Mouse (Mus musculus): ENCODE measurements around the gene Hist1h2bk. TPM values are rescaled to one million over a fixed set of nuclear protein-coding genes. Genes with fewer than 3 reads are reported as not detected.

Hist1h2bk gene
- polyA plus RNA-seq, 1 experiment from 2014 or later: 0.63 TPM

DNA sequence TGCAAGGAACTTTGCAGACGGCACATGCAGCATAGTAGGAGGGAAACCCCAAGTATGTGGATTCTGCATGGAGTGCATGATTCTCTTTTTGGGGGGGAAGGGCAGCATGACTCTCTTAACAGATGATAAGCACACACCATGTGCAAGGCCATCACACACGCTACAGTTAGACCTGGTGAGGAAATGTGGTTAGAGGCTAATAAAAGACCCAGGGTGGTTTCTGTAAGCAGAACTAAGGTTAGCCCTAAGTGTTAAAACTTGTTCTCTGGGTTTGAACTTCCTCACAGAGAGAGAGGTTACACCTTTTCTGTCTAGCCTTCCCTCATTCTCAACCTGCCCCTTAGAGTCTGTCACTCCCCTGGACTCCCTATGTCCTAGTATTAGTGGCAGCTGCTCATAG, 34.3 kb upstream of the Hist1h2bk start:
- H3K4me1 ChIP-seq: peaks cover 14% of the 10 kb centered on the region
- H3K27me3 ChIP-seq (replicated peaks): peaks cover 99% of the 10 kb centered on the region
- 53% methylated on average over 2 of the region's 2 CpGs for WGBS
- H3K36me3 ChIP-seq (replicated peaks): no peaks in the 10 kb centered on the region
- H3K9ac ChIP-seq: no peak overlapping the region
- no peak for ATAC-seq (replicated peaks)
- H3K4me2 ChIP-seq: no peak overlapping the region
- H3K4me3 ChIP-seq: no peak overlapping the region
- no peak overlapping the region for H3K27ac ChIP-seq
- no peaks in the 10 kb centered on the region for H3K9me3 ChIP-seq

DNA sequence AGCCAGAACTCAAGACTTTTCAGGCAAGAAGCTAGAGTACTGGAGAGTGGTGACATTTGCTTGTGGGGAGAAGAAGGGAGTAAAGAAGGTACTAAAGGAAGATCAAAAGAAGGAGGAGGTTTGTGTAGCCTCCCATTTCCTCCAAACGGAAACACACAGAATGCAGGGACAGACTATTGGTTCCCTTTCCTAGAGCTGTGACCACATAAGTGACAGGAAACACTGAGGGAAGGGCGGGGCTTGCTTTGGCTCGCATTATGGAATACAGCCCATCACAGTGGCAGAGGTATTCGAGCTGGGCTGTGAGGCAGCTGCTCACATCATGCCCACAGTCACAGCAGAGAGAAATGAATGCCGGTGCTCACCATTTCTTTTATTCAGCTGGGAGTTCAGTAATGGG, 33.8 kb upstream of the Hist1h2bk start:
- peaks cover 99% of the 10 kb centered on the region for H3K27me3 ChIP-seq (replicated peaks)
- no peaks in the 10 kb centered on the region for H3K36me3 ChIP-seq (replicated peaks)
- no peak overlapping the region for H3K9ac ChIP-seq
- no peak overlapping the region for H3K4me3 ChIP-seq
- H3K4me1 ChIP-seq: peaks cover 19% of the 10 kb centered on the region
- H3K9me3 ChIP-seq: no peaks in the 10 kb centered on the region
- H3K27ac ChIP-seq: no peak overlapping the region
- WGBS: 39% methylated on average over 5 of the region's 5 CpGs
- no peak for ATAC-seq (replicated peaks)
- H3K4me2 ChIP-seq: no peak overlapping the region

DNA sequence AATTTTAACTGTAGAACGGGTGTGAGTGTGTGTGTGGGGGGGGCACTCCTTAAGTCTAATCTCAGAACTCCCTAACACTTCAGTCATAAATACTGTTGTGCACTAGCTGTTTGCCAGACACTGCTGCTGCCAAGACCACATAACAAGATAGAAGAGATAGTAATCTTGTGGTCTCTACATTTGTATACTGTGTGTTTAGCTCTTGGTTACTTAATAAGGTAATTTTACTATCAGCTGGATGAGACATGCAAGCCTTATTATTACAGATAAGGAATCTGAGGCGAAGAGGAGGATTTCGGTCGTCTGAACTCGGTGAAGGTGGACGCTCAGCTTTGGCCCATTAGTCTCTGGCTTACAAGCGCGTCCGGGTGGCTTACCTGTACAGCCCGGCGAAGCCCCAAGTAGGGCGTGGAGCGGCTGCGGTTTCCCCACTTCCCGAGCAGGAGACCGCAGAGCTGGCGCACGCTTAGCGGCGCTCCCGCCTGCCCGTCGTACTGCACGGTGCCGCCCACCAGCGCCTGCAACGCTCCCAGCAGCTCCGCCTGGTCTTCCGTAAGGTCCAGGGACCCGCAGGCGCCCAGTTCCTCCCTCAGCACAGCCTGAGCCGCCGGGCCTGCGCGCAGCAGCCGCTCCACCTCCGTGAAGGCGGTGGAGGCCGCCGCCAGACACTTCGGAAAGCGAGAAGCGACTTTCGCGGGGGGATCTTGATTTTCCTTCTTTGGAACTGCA, 29.9 kb upstream of the Hist1h2bk start:
- peak overlapping the region; percentile 75 for H3K4me2 ChIP-seq
- no peaks in the 10 kb centered on the region for H3K36me3 ChIP-seq (replicated peaks)
- WGBS: under 1% methylated on average over 45 of the region's 45 CpGs
- peak; percentile 84 for ATAC-seq (replicated peaks)
- H3K4me1 ChIP-seq: peaks cover 19% of the 10 kb centered on the region
- H3K4me3 ChIP-seq: peak overlapping the region; percentile 39
- peak overlapping the region; percentile 35 for H3K9ac ChIP-seq
- no peak overlapping the region for H3K27ac ChIP-seq
- peaks cover 99% of the 10 kb centered on the region for H3K27me3 ChIP-seq (replicated peaks)
- H3K9me3 ChIP-seq: no peaks in the 10 kb centered on the region

DNA sequence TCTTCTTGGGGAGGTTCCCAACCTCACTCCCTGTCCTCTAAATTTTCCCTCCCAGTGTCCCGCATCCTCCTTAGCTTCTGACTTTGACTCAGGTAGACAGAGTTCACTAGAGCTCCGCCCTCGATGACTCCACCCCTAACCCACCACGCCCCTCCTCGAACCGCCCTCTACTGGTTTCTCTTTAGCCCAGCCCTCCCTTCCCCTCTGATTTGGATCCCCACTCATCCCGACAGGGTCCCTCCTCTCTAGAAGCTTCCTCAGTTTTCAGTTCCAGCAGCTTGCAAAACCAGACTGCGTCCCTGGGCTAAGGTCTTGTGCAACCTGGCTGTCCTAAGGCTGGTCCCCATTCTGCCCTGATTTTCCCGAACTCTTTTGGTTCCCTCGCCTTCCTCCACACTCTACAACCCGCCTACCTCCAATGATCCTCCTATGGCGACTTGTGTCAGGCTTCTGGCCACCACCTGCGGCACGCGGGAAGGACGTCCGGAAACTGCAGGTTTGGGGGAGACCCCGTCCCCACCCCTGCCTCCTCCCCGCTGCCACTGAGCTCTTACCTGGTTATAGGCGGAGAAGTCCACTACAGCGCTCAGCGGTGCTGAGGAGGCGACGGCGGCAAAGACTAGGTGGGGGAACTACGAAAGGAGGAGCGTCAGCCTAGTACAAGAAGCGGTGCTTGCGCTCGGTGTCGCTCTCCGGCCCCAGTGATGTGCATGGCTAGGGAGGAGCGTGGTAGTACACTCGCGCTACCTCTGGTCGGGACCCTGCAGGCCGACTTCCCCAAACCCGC, 29.1 kb upstream of the Hist1h2bk start:
- Histone ChIP-seq H3K9ac (peak overlapping the region; percentile 35), H3K27ac (no peak overlapping the region), H3K4me2 (peak overlapping the region; percentile 75), H3K36me3 (replicated peaks) (no peaks in the 10 kb centered on the region), H3K9me3 (no peaks in the 10 kb centered on the region), H3K27me3 (replicated peaks) (peaks cover 97% of the 10 kb centered on the region), H3K4me3 (peak overlapping the region; percentile 39), H3K4me1 (peaks cover 19% of the 10 kb centered on the region)
- ATAC-seq (replicated peaks): peak; percentile 55
- WGBS: 0% methylated on average over 38 of the region's 38 CpGs

GRCm38 (mm10) chr13:22007121-22007510, 28.6 kb upstream of the Hist1h2bk start:
- Histone ChIP-seq H3K4me3 (peak overlapping the region; percentile 39), H3K36me3 (replicated peaks) (no peaks in the 10 kb centered on the region), H3K4me2 (peak overlapping the region; percentile 75), H3K27me3 (replicated peaks) (peaks cover 94% of the 10 kb centered on the region), H3K27ac (no peak overlapping the region), H3K9me3 (no peaks in the 10 kb centered on the region), H3K4me1 (peaks cover 19% of the 10 kb centered on the region), H3K9ac (no peak overlapping the region)
- ATAC-seq (replicated peaks): no peak
- 3% methylated on average over 18 of the region's 18 CpGs for WGBS

GRCm38 (mm10) chr13:22007872-22008271, 27.8 kb upstream of the Hist1h2bk start:
- H3K36me3 ChIP-seq (replicated peaks): no peaks in the 10 kb centered on the region
- no peaks in the 10 kb centered on the region for H3K9me3 ChIP-seq
- ATAC-seq (replicated peaks): no peak
- H3K4me3 ChIP-seq: no peak overlapping the region
- H3K4me1 ChIP-seq: peaks cover 19% of the 10 kb centered on the region
- H3K9ac ChIP-seq: no peak overlapping the region
- H3K27me3 ChIP-seq (replicated peaks): peaks cover 94% of the 10 kb centered on the region
- no peak overlapping the region for H3K4me2 ChIP-seq
- no peak overlapping the region for H3K27ac ChIP-seq
- 43% methylated on average over 7 of the region's 7 CpGs for WGBS

- 77% methylated on average over 3 of the region's 3 CpGs for WGBS
- ATAC-seq (replicated peaks): no peak
- Histone ChIP-seq H3K4me2 (no peak overlapping the region), H3K4me1 (peaks cover 19% of the 10 kb centered on the region), H3K4me3 (no peak overlapping the region), H3K36me3 (replicated peaks) (no peaks in the 10 kb centered on the region), H3K9me3 (no peaks in the 10 kb centered on the region), H3K27me3 (replicated peaks) (peaks cover 91% of the 10 kb centered on the region), H3K27ac (no peak overlapping the region), H3K9ac (no peak overlapping the region)
These were observed 27.0 kb upstream of the Hist1h2bk start for GRCm38 (mm10) chr13:22008707-22009106.

GRCm38 (mm10) chr13:22009642-22010041, 26.0 kb upstream of the Hist1h2bk start, which contains the start of gene Prss16:
Prss16 (minus strand) TSS chr13:22009742.
- Histone ChIP-seq H3K27ac (no peak within 1 kb of the TSS), H3K4me1 (peaks cover 23% of the 10 kb centered on the region), H3K4me3 (no peak within 1 kb of the TSS), H3K27me3 (replicated peaks) (peaks cover 90% of the 10 kb centered on the region), H3K4me2 (no peak within 1 kb of the TSS), H3K9ac (no peak within 1 kb of the TSS), H3K36me3 (replicated peaks) (no peaks in the 10 kb centered on the region), H3K9me3 (no peaks in the 10 kb centered on the region)
- 35% methylated on average over 6 of the region's 7 CpGs for WGBS
- ATAC-seq (replicated peaks): no peak

DNA sequence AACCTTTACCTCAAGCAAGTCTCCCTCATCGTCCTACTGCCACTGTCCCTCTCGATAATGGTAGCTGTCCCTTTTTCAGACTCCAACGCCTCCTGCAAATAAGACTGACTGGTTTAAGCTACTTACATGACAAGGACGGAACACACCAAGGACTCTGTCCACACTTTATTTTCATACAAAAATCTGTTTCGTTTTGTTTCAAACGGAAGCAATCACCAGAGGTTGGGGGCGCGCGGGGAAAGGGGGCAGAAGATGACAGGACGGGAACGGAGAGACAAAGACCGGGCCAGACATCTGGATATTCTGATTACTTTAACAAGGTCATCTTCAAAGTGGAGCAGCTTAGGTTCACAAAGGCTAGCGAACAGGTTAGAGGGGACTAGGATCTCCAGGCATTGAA, 22.0 kb upstream of the Hist1h2bk start:
- H3K4me1 ChIP-seq: peaks cover 4% of the 10 kb centered on the region; the same call in 1 of the 2 replicates
- H3K27ac ChIP-seq: no peak overlapping the region
- H3K36me3 ChIP-seq (replicated peaks): no peaks in the 10 kb centered on the region
- ATAC-seq (replicated peaks): no peak
- H3K4me3 ChIP-seq: no peak overlapping the region
- peaks cover 83% of the 10 kb centered on the region for H3K27me3 ChIP-seq (replicated peaks)
- H3K4me2 ChIP-seq: no peak overlapping the region
- H3K9ac ChIP-seq: no peak overlapping the region
- WGBS: 18% methylated on average over 13 of the region's 13 CpGs
- 0 out of 2 replicates have a peak, but pooled peaks cover 4% of the 10 kb centered on the region for H3K9me3 ChIP-seq

GRCm38 (mm10) chr13:22014411-22014845, 21.2 kb upstream of the Hist1h2bk start:
- Histone ChIP-seq H3K9ac (no peak overlapping the region), H3K9me3 (0 out of 2 replicates have a peak, but pooled peaks cover 4% of the 10 kb centered on the region), H3K27me3 (replicated peaks) (peaks cover 83% of the 10 kb centered on the region), H3K36me3 (replicated peaks) (no peaks in the 10 kb centered on the region), H3K4me1 (peaks cover 4% of the 10 kb centered on the region; the same call in 1 of the 2 replicates), H3K27ac (no peak overlapping the region), H3K4me2 (no peak overlapping the region), H3K4me3 (no peak overlapping the region)
- ATAC-seq (replicated peaks): no peak
- WGBS: 11% methylated on average over 17 of the region's 17 CpGs

DNA sequence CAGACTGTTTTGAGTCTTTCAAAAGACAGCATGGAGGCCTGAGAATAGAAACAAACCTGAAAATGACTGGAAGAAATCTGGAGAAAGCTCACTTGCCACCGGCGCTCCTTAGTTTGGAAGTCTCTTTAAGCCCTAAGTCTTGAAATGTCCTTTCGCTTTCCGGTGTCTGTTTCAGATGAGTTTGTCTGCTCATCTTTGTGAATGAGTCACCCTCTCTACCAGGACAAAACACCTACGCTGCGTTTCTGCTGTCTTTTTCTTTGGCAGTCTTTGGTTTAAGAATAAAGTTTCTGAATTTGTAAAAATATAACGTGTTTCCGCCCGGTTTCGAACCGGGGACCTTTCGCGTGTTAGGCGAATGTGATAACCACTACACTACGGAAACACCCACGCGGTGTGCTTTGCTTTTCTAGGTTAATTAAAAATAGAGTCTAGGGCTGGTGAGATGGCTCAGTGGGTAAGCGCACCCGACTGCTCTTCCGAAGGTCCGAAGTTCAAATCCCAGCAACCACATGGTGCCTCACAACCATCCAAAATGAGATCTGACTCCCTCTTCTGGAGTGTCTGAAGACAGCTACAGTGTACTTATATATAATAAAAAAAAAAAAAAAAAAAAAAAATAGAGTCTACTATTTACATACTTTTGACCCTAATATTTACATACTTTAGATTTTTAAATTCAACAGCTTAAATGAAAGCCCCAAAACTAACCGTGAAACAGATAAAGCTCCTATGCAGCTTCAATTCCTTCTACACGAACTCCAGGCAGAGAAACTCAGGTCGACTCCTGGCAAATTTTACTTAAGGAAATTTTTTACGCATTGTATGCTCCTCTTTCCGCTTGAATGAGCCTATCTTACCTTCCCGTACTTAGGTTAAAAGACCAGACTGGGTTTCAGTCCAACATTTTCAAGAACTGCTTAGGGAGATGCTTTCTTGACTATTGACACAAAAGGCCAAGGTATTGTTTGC, 19.9 kb upstream of the Hist1h2bk start:
- no peak overlapping the region for H3K4me3 ChIP-seq
- no peak overlapping the region for H3K27ac ChIP-seq
- no peak overlapping the region for H3K4me2 ChIP-seq
- ATAC-seq (replicated peaks): no peak
- no peak overlapping the region for H3K9ac ChIP-seq
- WGBS: 14% methylated on average over 27 of the region's 27 CpGs
- peaks cover 14% of the 10 kb centered on the region for H3K4me1 ChIP-seq
- no peaks in the 10 kb centered on the region for H3K36me3 ChIP-seq (replicated peaks)
- H3K27me3 ChIP-seq (replicated peaks): peaks cover 77% of the 10 kb centered on the region
- H3K9me3 ChIP-seq: 0 out of 2 replicates have a peak, but pooled peaks cover 4% of the 10 kb centered on the region

Measured in midbrain, embryonic 15.5 days (tissue).